Mouse (Mus musculus) testis, postnatal 14 days (tissue): ENCODE data around the gene Cobll1.
A peak's percentile ranks its signal among the peaks of the same experiment; 100 is the strongest.

Source experiments
- DNase-seq: peaks from one replicate; pipeline ENCODE4 v3.0.0; 2021; ENCODE audit warnings: low spot score

Gene Cobll1

DNA sequence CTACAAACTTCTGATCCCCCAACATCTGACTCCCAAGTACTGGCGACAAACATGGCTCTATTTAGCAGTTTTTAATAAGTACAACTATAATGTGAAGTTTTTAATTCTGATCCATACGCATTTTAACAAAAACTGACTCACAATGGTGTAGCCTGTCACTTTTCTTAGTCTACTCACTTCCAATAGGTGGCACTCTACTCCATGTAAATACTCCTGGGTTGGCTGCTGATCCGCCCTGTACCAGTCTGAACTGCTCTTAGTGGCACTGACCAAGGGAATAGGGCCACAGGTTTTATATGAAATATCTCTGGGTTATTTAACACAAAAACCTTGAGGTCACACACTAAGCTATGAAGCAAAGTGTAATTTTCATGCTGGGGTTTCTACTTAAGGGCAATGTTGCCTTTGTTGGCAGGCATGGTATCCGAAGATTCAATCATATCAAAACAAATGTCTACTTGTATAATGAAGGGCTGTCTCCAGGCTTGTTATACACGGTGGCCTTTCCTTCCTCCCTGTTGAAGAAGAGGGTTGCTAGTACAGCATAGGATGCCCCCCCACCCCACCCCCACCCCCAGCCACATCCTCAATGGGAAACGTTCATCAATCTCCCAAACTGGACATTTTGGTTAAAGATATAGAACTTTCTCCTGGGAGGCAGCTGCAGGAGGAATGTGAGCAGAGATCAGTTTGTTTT is 93.6 kb downstream of the Cobll1 start:
- peak; percentile 20 for DNase-seq

DNA sequence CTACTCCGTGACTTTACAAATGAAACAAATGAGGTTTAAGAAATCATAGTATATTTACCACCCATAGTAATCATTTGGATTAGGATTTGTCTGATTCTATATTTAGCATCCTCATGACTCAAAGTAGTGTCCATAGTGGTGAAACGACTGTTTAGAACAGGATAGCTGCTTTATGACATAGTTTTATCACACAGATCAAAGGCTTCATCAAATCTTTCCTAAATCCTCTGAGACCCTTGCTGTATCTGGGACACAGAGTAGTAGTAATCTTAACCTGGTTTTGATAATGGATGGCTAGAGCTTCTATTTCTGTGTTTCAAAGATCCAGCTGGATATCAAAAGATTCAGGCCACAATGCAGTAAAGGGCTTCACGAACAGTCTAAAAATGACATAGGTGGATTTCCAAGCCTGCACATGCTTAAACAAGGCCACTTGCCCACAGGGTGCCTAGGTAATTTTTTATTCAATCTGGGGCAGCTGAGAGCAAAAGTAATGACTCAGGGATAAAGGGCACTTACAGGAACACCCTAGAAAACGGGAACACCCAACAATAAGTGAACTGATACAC is 98.0 kb downstream of the Cobll1 start:
- DNase-seq: no peak

DNA sequence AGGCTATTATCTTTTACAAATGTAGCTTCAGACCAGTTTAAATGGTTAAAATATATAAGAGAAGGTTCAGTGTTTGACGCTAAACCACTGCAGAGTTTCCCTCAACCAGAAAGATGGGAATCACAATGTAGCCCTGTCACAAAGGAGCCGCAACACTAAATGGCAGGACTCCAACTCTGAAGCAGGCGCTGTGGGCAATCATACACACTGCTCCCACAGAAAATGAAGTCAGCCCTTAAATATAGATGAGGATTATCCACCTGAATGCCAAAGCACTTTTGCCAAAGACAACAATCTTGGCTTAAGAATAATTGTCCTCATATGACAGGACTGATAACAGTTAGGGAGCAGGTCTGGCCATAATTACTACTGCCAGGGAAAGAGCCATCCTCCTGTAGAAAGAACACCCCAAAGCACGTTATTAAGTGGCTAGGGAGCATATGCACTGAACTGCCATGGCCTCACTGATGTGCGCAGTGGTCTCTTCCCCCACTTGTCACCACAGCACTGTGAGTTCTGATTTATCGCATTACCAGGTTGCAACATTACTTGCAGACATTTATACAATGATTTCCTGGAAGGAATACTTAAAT is 98.8 kb downstream of the Cobll1 start:
- no peak for DNase-seq

DNA sequence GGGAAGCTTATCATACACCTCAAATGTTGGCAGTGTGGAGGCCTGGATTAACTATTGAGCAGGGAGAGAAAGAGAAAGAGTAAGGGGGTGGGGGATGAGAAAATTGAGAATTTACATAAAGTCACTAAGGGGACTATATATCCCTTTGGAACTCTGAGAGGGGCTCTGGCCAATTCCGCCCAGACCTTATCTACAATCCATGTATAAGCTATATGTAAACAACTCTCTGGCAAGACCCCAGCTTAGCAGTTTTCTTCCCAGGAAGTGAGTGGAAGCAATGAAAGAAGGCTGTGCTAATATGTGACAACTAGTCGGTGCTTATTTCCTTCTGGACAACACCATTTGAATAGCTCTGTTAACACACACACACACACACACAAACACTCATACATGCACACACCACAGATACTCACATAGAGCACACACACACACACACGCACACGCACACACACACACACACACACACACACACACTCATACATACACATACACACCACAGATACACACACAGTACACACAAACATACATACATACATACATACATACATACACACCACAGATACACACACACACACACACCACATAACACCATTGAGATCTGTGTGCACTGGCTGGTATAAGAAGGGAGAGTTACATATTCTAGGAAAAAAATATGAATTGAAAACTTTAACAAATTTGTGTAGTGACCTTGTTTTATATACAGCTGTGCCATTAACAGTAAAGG is 99.4 kb downstream of the Cobll1 start:
- no peak for DNase-seq

DNA sequence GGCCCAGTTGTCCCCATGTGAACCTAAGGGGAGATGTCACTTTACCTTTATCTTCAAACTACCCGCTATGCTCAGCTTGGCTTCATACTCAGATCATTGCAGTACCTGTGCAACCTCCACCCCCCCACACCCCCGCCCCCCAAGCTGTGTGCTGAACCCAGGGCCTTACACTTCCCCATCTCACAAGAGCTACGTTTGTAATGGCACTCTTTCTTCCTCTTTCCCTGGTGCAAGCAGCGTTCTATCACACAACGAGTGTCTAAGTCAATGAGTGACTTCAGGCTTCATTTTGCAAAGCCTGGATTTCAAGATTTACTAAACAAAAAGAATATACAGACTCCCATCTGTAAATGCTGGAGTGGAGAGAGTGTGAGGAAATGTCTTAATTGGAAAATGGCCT is 100.2 kb downstream of the Cobll1 start:
- no peak for DNase-seq

DNA sequence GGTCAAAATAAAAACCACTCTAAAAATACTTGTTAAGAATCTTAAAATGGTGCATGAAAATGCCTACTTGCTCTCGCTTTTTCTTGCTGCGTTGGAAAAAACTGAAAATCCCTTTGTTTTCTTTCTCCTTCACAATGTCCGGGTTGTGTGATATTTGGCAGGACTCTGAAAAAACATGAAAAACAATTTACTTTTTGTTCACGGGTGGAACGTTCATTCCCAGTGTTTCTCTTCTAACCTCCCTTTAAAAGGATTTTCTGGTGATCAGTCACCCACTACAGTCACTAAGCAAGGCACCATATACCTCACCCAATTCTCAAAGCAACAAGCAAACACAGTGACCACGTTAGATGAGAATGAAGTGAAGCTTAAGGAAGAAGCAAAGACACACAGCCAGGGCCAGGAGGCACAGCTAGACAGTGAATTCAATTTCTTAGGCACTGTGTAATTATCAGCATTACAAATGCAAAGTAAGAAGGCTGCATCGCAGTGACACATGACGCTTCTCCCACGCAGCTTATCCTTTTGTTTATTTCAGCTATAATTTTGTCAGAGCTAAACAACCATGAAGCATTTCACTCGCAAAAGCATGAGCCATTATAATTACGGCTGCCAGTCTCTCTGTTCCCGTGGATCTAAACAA is 112.9 kb downstream of the Cobll1 start:
- DNase-seq: no peak

DNA sequence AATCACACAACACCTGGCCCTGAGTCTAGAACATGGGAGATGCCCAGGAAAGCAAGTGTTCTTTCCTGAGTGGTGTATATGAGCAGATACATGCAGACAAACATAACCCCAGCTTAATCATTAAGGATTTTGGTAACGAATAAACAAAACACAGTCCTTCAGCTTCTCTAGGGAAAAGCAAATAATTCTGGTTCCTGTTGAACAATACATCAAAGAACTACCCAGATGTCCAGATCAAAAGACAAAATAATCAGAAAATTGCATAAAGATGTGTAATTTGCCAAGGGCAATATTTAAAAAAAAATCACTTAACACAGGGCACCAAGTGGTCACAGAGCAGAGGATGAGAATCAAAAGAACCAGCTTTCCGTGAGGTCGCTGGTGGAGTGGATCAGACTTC is 115.5 kb downstream of the Cobll1 start:
- DNase-seq: no peak

DNA sequence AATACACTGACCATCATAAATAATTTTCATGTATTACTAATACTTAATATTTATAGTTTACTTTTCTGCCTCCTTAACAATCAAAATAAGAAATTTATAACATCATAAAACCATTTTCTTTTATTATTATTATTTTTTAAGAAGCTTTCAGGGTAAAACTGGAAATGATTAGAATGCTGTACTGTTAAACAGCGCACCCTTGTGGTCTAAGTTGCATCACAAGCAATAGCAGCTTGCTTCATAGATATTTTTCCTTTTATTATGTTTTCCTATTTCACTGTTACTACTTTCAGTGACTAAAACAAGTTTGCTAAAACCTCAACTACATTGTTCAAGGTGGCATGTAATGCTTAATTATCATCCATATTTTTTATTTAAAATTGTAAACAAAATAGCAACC is 117.8 kb downstream of the Cobll1 start:
- no peak for DNase-seq

DNA sequence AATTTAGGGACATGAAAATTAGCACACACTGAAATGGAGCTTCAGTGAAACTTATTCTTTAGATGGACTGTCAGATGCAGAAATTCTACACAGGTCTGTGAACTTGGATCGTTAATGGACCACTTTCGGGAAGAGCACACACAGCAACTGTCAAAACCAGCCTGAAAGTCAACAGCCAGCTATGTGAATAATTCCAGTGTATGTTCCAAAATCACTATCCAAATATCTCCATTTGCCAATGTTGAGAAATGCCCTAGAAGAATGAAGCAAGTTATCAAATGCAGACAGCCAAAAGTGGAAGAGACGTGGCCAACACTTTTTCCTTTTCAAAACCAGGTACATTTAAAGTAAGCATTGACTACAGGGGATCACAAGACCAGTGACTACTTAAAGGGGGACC is 118.2 kb downstream of the Cobll1 start:
- no peak for DNase-seq

DNA sequence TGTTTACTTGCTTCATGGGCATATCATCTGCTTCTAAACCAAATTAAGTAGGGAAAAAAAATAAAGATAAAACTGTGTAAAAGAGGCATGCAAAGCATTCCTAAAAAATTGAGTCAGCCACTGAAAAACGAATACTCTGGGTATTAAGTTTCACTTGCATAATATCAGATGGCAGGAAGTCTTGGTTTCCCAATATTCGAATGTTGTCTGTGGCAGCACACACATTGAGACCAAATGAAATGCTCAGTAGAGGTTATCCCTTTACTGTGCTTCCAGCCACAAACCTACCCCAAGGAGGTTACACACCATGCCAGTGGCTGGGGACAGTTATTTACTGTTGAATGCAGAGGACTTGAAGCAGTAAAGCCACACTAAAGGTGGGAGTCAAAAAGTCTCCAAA is 119.1 kb downstream of the Cobll1 start:
- DNase-seq: no peak

DNA sequence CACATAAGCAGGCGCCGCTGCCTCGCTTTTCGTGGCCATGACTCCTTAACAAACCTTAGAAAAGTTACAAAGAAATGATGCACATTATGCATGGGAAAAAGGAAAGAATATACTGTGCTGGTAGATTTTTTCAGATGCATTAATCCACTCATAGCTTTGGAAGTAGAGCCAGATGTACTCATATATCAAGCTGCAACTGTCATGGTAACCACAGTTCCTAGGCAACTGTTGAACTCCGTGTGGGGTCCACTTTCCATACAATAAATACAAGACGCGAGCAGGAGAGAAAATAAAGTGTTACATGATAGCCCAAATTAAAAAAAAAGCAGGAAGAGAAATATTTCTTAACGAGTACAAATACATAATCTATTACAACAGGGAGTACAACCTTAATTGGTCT is 119.5 kb downstream of the Cobll1 start:
- DNase-seq: no peak

DNA sequence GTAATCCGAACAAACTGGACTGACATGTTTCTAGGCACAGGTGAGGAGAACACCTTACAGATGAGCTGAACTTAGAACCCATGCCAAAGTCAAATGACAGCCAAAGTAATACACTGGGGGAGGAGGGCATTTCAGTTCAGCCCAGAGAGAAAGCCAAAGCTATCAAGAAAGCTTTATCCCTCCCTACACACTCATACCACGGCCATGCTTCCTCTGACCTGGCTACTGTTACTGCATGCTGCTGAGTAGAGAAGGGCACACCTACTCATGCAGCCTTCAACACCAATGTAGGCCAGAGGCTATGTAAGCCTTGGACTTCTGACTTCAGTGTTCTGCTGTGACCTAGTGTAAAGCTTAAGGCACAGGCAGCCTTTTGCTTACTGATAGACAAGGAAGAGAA is 120.1 kb downstream of the Cobll1 start:
- no peak for DNase-seq

DNA sequence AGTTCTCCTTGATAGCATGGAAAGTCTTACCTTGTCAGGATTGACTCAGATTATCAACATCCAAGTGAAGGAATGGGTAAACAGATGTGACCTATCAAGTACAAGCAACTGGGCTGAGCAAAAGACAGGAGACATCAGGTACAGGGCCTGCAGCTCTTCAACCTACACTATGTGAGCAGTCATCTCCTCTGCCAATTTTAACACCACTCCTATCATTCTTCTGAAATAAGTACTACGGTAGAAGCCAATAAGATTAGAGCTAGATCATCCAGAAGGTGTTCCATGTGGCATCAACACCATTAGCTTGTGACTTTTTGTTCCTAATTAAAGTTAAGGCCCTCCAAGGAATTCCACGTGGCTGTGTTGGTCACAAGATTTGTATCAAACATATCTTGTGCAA is 121.3 kb downstream of the Cobll1 start:
- DNase-seq: no peak

DNA sequence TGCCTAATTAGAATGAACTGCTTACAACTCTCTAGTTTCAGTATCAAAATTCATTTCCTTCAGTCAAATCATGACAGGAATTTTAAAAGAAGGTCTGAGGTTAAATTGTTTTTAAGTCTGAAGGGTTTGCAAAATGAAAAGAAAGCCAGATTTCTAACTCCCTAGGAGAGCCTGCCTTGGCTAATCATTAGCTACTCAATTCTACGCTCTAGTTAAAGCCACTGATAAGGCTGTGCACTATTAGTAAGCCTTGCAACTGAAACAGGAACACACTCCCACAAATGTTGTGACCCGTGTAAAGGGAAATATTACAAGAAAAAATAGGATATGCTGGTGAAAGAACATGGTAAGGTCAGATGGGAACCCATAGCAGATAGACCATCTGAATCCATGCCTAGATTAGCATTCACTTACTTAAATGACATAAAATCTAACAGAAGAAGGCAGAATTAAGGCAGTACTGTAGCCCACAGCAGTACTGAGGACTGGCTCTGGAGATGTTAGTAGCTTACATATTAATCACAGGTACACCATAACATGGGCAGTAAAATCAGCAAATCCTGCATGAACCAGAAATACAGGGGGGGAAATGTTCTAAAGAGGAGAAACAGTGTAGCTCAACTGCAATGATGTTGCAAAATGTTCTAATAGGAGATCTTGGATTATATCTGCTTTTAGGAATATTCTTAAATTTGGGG is 122.6 kb downstream of the Cobll1 start:
- no peak for DNase-seq

DNA sequence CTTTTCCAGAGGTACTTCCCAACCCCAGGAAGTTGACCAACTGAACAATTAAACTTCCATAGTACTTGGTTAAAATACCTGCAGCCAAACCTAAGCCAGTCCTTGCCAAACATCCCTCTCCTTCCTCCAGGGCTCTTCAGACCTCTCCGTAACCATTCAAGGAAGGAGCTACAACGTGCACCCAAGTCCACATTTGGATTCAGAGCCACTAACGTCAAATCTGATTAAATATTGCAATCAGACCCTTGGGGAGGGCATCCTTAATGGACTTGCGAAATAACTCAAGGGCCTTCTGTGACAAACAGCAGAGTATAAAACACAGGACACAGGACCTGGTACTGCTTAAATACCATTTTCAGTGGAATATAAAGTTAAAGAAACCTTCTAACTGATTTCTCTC is 126.0 kb downstream of the Cobll1 start:
- DNase-seq: no peak

DNA sequence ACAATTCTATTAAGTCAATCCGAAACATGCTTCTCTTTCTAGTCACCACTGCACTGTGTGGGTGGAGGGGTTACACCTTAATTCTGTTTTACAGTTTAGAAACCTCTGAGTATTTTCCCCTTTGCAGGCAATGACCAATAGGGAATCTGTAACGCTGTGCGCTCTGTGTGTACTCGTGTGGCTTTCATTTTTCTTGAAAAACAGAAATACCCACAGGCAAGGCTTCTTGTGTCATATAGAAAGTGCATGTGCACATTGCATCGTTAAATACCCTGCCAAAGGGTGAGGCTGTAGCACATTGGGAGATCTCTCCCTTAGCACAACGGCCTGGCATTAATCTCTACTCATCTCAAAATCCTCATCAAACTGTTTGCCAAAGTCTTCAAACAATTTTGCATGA is 134.6 kb downstream of the Cobll1 start:
- no peak for DNase-seq

DNA sequence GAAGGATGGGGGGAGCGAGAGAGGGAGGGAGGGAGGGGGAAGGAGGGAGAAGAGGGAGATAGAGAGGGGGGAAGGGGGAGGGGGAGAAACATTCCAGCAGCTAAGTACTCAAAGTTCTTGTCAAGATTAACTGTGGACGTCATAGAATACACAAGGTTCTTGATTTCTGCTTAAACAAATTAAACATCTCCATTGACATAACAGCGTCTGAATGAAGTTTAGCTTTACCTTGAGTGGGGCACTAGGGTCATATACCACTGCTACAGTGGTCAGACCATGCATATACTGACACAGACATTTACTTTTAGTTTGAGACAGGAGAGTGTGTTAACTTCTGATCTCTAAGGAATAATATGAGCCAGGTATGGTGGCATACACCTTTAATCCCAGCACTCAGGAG is 135.4 kb downstream of the Cobll1 start:
- DNase-seq: no peak

DNA sequence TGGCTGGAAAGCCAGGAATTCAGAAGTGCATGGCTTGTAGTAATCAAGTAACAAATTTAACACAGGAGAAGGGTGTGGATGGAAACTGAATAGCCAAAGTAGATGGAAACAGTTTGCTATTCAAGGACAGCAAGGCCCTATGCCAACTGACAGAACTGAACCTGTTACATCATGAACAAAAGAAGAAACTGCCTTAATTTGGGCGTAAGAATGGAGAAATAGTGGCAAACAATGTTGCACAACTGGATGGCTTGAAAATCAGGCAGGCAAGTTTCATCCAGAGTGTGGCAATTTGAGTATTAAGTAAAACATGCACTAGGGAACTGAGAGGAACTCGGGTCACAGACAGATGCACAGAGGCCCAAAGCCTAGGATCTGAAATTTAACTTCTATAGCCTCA is 137.8 kb downstream of the Cobll1 start:
- DNase-seq: peak; percentile 38

DNA sequence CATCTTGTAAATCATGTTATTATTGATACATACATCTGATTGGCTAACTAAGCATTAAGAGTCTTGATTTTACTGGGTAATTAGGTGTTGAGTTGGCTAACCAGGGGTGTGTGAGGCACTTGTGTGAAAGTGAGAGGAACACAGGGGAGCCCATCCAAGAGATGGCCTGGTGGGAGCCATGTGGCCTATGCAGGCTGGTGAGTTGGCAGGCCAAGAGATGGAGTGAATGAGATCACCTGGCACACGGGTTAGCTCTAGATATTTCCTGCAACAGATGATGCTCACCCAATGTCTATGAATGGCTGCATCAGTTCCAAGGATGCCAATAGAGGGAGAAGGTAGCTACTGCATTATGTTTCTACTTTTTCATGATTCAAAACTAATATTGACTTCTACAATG is 139.2 kb downstream of the Cobll1 start:
- no peak for DNase-seq

DNA sequence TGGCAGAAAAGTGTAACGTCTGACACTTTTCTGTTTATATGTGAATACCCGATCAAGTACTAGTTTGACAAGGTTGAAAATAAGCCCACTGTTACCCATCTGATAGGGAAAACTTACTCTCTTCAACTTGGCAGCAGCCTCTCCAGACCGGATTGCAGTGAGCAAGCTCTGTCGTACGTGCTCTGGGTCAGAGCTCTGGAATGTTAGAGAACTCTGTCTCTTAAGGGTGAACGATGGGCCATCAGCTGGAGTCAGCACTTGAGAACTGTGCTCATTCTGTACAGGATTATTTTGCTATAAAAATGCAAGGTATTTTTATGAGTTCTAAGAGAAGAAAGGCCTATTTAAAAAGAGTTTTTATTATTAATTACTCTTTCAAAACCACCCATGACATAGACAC is 143.6 kb downstream of the Cobll1 start:
- no peak for DNase-seq

DNA sequence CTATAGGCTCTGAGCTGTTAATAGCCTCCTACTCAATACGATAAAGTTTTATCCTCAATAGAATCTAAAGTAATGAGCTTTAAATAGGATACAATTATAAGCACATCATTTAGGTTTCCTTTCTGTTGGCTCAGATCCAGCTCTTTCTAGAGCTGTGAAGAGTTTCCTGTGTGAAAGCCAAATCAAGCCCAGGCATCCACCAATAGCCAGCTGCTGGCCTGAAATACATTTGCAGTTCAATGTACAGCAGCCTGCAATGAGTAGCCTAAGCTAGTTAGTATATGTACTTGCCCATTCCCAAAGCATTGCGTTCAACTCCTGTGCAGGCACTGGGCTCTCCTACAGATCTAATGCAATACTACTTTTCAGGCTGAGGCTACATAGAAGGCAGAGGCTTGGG is 145.2 kb downstream of the Cobll1 start:
- no peak for DNase-seq

DNA sequence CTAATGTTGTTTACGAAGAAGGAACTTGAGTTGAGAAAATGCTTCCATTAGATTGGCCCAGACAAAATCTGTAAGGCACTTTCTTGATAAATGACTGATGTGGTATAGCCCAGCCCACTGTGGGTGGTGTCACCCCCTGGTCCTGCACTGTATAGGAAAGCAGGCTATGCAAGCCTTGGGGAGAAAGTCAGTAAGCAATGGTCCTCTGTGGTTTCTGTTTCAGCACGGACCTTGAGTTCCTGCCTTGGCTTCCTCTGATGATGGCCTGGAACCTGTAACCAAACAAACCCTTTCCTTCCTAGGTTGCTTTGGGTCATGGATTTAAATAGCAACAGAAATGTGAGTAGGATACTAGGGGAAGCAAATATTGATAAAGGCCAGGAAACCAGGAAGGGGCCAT is 148.2 kb downstream of the Cobll1 start:
- no peak for DNase-seq
